Comparison of ENCODE assay signal across 28 mouse cellular contexts in genomic region chr5:27879726-27880125, GRCm38 (mm10). TPM values are rescaled to one million over a fixed set of nuclear protein-coding genes. Genes with fewer than 3 reads are reported as not detected.
"Had no signal": no experiment of that assay in that cellular context is flagged by ENCODE, and none has a peak within 500 bp of the region (broad histone marks: within the 10 kb centered on the region; RNA-seq: fewer than 3 reads in every experiment).

No protein-coding gene starts in this region.

- H3K4me3 ChIP-seq: gastrocnemius, adult 2 months; heart, adult 2 months; heart, embryonic 13.5 days; heart, embryonic 15.5 days; hindbrain, embryonic 10.5 days; hindbrain, embryonic 12.5 days; intestine, embryonic 15.5 days; layer of hippocampus, adult 2 months; left cerebral cortex, adult 2 months; limb, embryonic 10.5 days; limb, embryonic 12.5 days; liver, embryonic 13.5 days; liver, embryonic 15.5 days had no signal

- DNase-seq: gastrocnemius, adult 2 months; gastrocnemius, postnatal 10 days; gastrocnemius, postnatal 25 days; heart, adult 2 months; heart, postnatal 14 days; heart, postnatal 36 days; kidney, postnatal 10 days; liver; liver, embryonic 13.5 days; liver, postnatal 0 days had no signal

- H3K27me3 ChIP-seq: heart, embryonic 13.5 days; heart, embryonic 15.5 days; hindbrain, embryonic 12.5 days; intestine, embryonic 15.5 days; limb, embryonic 12.5 days; liver, embryonic 13.5 days; liver, embryonic 15.5 days had no signal

- H3K9ac ChIP-seq: heart, embryonic 13.5 days; heart, embryonic 15.5 days; hindbrain, embryonic 12.5 days; hindbrain, embryonic 14.5 days; intestine, embryonic 15.5 days; limb, embryonic 12.5 days; liver, embryonic 13.5 days; liver, embryonic 15.5 days; liver, postnatal 0 days had no signal

- H3K27ac ChIP-seq: gastrocnemius, adult 2 months; heart, adult 2 months; heart, embryonic 13.5 days; heart, embryonic 15.5 days; hindbrain, embryonic 10.5 days; hindbrain, embryonic 12.5 days; hindbrain, embryonic 14.5 days; intestine, embryonic 15.5 days; layer of hippocampus, adult 2 months; left cerebral cortex, adult 2 months; limb, embryonic 10.5 days; limb, embryonic 12.5 days; liver, embryonic 13.5 days; liver, embryonic 15.5 days had no signal

- H3K4me2 ChIP-seq: heart, embryonic 13.5 days; heart, embryonic 15.5 days; hindbrain, embryonic 12.5 days; hindbrain, embryonic 14.5 days; intestine, embryonic 15.5 days; limb, embryonic 12.5 days; liver, embryonic 11.5 days; liver, embryonic 13.5 days; liver, embryonic 15.5 days had no signal

- H3K36me3 ChIP-seq: heart, embryonic 13.5 days; heart, embryonic 15.5 days; hindbrain, embryonic 10.5 days; hindbrain, embryonic 12.5 days; intestine, embryonic 15.5 days; limb, embryonic 10.5 days; limb, embryonic 12.5 days; liver, embryonic 13.5 days; liver, embryonic 15.5 days had no signal

- H3K4me1 ChIP-seq: heart, embryonic 13.5 days; heart, embryonic 15.5 days; intestine, embryonic 15.5 days; liver, embryonic 13.5 days; liver, embryonic 15.5 days had no signal

- H3K9me3 ChIP-seq: heart, embryonic 13.5 days; heart, embryonic 15.5 days; hindbrain, embryonic 10.5 days; hindbrain, embryonic 12.5 days; intestine, embryonic 15.5 days; limb, embryonic 10.5 days; limb, embryonic 12.5 days; liver, embryonic 13.5 days; liver, embryonic 15.5 days had no signal

- ATAC-seq: forebrain, embryonic 16.5 days; hindbrain, embryonic 16.5 days; inflammation-experienced regulatory T-cells, adult 6 months; intestine, embryonic 15.5 days; intestine, postnatal 0 days; liver, postnatal 0 days had no signal

RNA-seq across cellular contexts. Expression of gene Htr5a, which starts 37.8 kb away (rescaled TPM):
- polyA plus RNA-seq: heart, adult 2 months; heart, embryonic 13.5 days; heart, embryonic 15.5 days; heart, postnatal 0 days; inflammation-experienced regulatory T-cells, adult 6 months; intestine, embryonic 15.5 days; intestine, postnatal 0 days; limb, embryonic 10.5 days; limb, embryonic 12.5 days; limb, embryonic 14.5 days; liver, embryonic 11.5 days; liver, embryonic 13.5 days; liver, embryonic 15.5 days; liver, postnatal 0 days had no signal
